9 mouse cellular contexts compared by ENCODE assay signal in genomic region chr11:103656520-103656919, GRCm38 (mm10). TPM values are rescaled to one million over a fixed set of nuclear protein-coding genes. Genes with fewer than 3 reads are reported as not detected.
A peak's percentile ranks its signal among the peaks of the same experiment; 100 is the strongest.
DNase-seq lines count a peak whose midpoint lies in the region; ATAC-seq and TF ChIP-seq lines count a peak whose summit lies in the region.
"Had no signal": no experiment of that assay in that cellular context is flagged by ENCODE, and none has a peak within 500 bp of the region (broad histone marks: within the 10 kb centered on the region; RNA-seq: fewer than 3 reads in every experiment).

No protein-coding gene starts in this region.

- no peak for ATAC-seq in activated CD4-positive, CD25-positive, alpha-beta regulatory T cell, adult 4 months

- H3K4me3 ChIP-seq in gastrocnemius, adult 2 months = no peak overlapping the region
- H3K4me3 ChIP-seq: midbrain, embryonic 12.5 days had no signal

- peak; percentile 43 for DNase-seq in gastrocnemius, adult 2 months
- DNase-seq in gastrocnemius, adult 8-10 months (ENCODE audit: low spot score in 2 of 2) = no peak
- peak; percentile 53 for DNase-seq in 416B (ENCODE audit: low read depth)
- peak; percentile 86 for DNase-seq in embryo, embryonic 11 days
- DNase-seq in lung, postnatal 36 days = peak; percentile 50
- no peak for DNase-seq in layer of hippocampus, postnatal 36 days
- DNase-seq in cerebellum, adult 11 months = no peak

- intact Hi-C loops in gastrocnemius, adult 2 months (cut with DNase I) = no loop called here

- H3K27ac ChIP-seq in gastrocnemius, adult 2 months = no peak overlapping the region
- H3K27ac ChIP-seq: midbrain, embryonic 12.5 days had no signal

- TF ChIP-seq CTCF in gastrocnemius, adult 2 months (IDR thresholded peaks at IDR 0.05) = no peak

RNA-seq across cellular contexts. Expression of gene Rprml, which starts 7.2 kb away (rescaled TPM):
- total RNA-seq in gastrocnemius, adult 2 months (2021) = not detected
- total RNA-seq in gastrocnemius, adult 8-10 months (2022) = under 1 TPM in 1 of 4 experiments, not detected in 3; 0.58 TPM
- not detected for polyA plus RNA-seq in activated CD4-positive, CD25-positive, alpha-beta regulatory T cell, adult 4 months (2017; shearing (Covaris generic))
- total RNA-seq in layer of hippocampus, postnatal 36 days (2021) = 100 to 1,000 TPM; 101 to 119 TPM
- polyA plus RNA-seq: midbrain, embryonic 12.5 days had no signal

RNA-seq across cellular contexts. Expression of gene Lyzl6, which starts 17.8 kb away (rescaled TPM):
- total RNA-seq in gastrocnemius, adult 2 months (2021) = not detected
- total RNA-seq in gastrocnemius, adult 8-10 months (2022) = not detected
- not detected for polyA plus RNA-seq in activated CD4-positive, CD25-positive, alpha-beta regulatory T cell, adult 4 months (2017; shearing (Covaris generic))
- not detected for total RNA-seq in layer of hippocampus, postnatal 36 days (2021)
- polyA plus RNA-seq: midbrain, embryonic 12.5 days had no signal

RNA-seq across cellular contexts. Expression of gene Gm884, which starts 35.6 kb away (rescaled TPM):
- not detected for total RNA-seq in gastrocnemius, adult 2 months (2021)
- not detected for total RNA-seq in gastrocnemius, adult 8-10 months (2022)
- not detected for polyA plus RNA-seq in activated CD4-positive, CD25-positive, alpha-beta regulatory T cell, adult 4 months (2017; shearing (Covaris generic))
- total RNA-seq in layer of hippocampus, postnatal 36 days (2021) = not detected
- polyA plus RNA-seq: midbrain, embryonic 12.5 days had no signal

RNA-seq across cellular contexts. Expression of gene Gosr2, which starts 41.2 kb away (rescaled TPM):
- total RNA-seq in gastrocnemius, adult 2 months (2021) = 10 to 100 TPM; 38.3 to 40.1 TPM
- total RNA-seq in gastrocnemius, adult 8-10 months (2022) = 10 to 100 TPM; 36.4 to 47.4 (median 42.7) TPM
- 10 to 100 TPM; 49.9 to 56.6 TPM for polyA plus RNA-seq in activated CD4-positive, CD25-positive, alpha-beta regulatory T cell, adult 4 months (2017; shearing (Covaris generic))
- 10 to 100 TPM; 63.5 to 64.6 TPM for total RNA-seq in layer of hippocampus, postnatal 36 days (2021)

Comparison
In these comparisons a context has a peak if more than half of its experiments do, and no peak if none do; other contexts are left out.
1. DNase-seq: peak in gastrocnemius, adult 2 months (single experiment), 416B (single experiment), embryo, embryonic 11 days (single experiment) and lung, postnatal 36 days (single experiment); none in gastrocnemius, adult 8-10 months (0 of 2), layer of hippocampus, postnatal 36 days (0 of 2) and cerebellum, adult 11 months (single experiment).
2. RNA of gene Rprml, which starts 7.2 kb away (total RNA-seq): 101 to 119 TPM in layer of hippocampus, postnatal 36 days; 0.58 TPM in gastrocnemius, adult 8-10 months and not detected in gastrocnemius, adult 2 months; every median in the first group is over 10 times any median in the second.